Mouse (Mus musculus) cortical plate, adult 2 months (tissue): ENCODE measurements around the gene Ceacam2.

ENCODE experiments used
- CTCF ChIP-seq: fragments of 200-500 bp; IDR thresholded peaks from 2 replicates; pipeline ENCODE4 v1.5.1; 2011; ENCODE audit warnings: mild to moderate bottlenecking, control low read depth, low read length; ENCODE audit not compliant: insufficient read depth; ENCODE audit errors: extremely low read depth
- POLR2A ChIP-seq: fragments of 200-500 bp; IDR thresholded peaks from 2 replicates; pipeline ENCODE4 v1.6.1; 2011; ENCODE audit warnings: mild to moderate bottlenecking, low read length, control low read depth; ENCODE audit not compliant: insufficient read depth; ENCODE audit errors: extremely low read depth

DNA sequence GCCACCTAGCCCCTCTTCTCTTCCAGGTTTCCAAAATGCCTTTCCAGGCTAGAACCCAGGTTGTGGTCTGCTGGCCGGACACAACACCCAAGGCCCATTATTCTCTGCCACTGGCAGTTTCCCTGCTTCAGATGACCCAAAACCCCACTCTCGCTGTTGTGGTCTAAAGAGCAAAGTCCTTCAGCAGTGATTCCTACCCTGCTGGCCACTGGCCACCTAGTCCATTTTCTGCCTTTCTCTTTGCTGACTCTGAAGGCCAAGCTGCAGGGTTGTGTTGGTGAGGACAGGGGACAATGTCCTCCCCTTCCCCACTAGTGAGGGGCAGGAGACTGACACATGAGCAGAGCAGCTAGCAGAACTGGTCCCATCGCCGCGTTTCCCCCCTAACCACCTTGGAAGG, 35.4 kb upstream of the Ceacam2 start:
- no peak for TF ChIP-seq CTCF
- TF ChIP-seq POLR2A, result no peak
